Mouse (Mus musculus): ENCODE results near the gene Slc6a12.

DNA sequence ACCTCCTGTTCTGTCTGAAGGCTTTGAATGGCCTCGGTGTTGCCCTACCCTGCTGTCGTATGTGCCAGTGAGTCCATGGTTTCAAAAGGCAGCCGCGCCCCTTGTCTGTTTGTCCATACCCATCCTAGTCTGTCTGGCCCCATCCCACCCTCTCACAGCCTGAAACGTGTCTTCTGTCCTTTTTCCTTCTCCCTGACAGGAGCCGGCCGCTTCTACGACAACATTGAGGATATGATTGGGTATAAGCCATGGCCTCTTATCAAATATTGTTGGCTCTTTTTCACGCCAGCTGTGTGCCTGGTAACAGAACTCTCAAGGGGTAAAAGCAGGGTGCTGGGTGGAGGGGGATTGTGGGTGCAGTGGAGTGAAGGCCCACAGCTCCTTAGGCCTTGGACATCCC is 7.0 kb upstream of the Slc6a12 start:
- no peak for TF ChIP-seq CTCF (IDR thresholded peaks at IDR 0.05; ENCODE audit: borderline replicate concordance, insufficient read depth, low read length)
- TF ChIP-seq POLR2A (IDR thresholded peaks at IDR 0.05; ENCODE audit: low read depth, low read length), result no peak

All from embryonic fibroblast, embryonic 13.5 days (primary cell).